Mouse (Mus musculus): Measurements from ENCODE around the gene Il4ra.

Gene Il4ra

GRCm38 (mm10) chr7:125550881-125551381 is 989 bp upstream of the Il4ra start:
- DNase-seq = peak; percentile 77

DNA sequence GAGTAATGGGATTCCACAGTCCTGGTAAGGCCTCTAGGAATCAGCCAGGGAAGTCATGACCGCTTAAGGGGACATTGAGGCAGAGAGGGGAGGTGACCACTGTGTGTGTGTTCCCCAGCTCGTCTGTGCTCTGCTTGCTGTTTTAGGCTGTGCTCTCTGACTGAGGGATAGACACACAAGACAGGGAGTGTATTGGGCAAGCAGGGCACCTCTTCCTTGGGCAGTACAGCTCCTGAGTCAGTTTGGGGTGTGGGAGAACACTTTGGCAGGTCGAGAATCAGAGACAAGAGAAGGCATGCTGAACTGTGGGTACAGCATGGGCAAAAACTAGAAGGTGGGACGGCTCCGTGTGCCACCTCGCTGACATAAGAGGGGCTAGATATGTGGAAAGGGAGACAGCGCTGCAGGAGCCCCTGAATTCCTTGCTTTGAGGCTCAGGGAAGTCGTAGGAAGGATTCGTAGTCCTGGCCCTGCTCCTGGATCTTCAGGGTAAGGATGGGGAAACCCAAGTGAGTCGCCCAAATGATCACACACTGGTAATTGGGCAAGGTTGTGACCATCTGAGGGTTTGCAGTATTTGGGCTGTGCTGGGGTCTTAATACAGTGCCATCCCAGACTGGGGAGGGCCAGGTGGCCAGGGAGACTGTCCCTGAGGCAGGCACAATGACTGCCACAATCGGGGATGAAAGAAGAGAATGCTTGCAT is 1.1 kb downstream of the Il4ra start:
- no peak for DNase-seq

DNA sequence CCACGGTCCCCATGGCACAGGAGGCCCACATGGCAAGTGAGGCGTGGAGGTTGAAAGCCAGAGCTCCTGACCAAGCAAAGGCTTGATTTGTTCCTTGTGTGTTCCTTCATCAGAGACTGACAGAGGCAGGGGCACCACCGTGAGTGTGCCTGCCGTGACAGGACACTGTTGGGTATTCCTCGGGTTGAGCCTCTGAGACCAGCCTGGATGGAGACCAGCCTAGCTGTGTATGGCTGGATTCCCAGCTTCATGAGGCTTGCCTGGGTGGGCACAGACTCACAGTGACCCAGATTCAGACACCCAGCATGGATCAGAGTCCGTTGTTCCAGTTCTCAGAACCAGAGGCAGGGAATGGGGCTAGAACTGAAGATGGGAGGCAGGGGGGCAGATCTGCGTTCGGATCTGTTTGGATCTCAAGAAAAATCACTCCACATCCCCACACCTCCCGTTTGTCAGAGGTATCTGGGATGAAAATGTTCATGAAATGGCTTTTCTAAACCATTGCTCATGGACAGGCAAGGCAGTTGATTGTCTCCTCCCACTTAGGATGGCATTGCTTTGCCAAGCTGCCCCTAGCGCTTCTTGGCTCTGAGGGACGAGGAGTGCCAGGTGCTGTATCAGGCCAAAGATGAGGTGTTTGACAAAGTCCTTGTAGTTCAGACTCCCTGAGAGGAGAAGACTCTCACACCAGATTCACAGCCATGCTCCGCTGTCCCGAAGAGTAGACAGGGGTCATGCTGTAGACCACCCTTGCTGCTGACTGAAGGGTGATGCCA is 1.9 kb downstream of the Il4ra start:
- DNase-seq = no peak

DNA sequence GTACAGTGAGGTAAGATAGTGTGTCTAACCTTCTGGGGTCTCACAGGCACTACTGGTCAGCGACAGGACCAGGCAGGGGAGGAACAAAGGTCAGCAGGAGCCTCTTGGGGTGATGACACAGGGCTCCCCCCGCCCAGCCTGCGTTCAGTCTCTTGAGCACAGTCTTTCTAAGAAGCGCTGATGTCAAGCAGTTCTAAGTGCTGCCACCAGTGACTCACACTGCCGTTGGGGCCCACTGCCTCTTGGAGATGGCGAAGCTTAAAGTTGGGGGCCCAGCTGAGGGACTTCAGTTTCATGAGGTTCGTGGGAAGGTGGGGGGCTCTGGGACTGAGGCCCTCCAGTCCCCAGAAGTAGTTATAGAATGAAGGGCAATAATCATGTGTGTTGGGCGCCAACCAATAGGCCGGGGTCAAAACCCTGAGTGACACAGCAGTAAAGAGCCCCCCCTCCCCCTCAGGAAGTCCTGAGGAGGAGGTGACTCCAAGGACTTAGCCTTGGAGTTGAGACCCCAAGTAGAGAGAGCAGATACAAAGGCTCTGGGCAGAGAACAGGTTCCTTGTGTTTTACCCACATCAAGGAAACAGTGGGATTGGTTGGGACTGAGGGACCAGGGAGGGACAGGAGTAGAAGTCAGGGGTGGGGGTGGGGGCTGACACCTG is 2.7 kb downstream of the Il4ra start:
- DNase-seq = no peak

- no peak for DNase-seq
Observed at GRCm38 (mm10) chr7:125555351-125555872, 3.5 kb downstream of the Il4ra start.

GRCm38 (mm10) chr7:125556096-125556495 is 4.2 kb downstream of the Il4ra start:
- no peak for DNase-seq

DNA sequence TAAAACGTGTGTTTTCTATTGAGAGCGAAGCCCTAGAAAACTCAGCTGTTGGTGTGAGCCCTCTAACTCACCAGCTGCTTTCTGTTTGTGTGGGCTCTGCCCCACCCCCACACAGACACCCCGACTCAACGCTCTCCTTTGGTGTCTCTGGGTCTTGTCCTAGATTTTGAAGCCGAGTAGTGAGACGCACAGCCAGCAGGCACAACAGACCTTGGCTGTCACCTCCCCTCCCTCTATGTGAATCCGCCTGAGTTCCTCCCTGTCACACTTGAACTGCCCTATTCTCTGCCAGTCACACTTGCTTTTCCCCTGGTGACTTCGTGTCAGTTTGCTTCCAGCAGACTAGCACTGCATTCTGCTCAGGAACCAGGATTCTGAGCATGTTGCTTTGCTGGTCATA is 4.9 kb downstream of the Il4ra start:
- DNase-seq = peak; percentile 68

GRCm38 (mm10) chr7:125558401-125558945 is 6.6 kb downstream of the Il4ra start:
- DNase-seq = no peak

DNA sequence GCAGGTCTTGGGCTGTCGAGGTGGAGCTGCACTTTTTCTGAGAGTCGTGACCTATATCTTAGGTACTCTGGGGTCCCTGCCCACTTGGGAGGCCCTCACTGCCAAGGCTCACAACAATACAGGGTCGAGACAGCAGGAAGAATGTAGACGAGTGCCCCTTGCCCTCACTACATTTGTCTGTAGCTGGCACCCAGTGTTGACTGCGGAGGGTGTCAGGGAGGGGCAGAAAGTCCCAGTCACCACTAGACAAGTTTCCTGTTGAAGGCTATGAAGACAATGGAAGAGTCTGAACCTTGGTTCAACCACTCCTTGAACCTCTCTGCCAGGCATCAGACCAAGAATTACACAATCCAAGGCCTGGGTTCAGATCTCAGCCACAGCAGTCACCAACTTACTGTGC is 7.1 kb downstream of the Il4ra start:
- DNase-seq = peak; percentile 63

DNA sequence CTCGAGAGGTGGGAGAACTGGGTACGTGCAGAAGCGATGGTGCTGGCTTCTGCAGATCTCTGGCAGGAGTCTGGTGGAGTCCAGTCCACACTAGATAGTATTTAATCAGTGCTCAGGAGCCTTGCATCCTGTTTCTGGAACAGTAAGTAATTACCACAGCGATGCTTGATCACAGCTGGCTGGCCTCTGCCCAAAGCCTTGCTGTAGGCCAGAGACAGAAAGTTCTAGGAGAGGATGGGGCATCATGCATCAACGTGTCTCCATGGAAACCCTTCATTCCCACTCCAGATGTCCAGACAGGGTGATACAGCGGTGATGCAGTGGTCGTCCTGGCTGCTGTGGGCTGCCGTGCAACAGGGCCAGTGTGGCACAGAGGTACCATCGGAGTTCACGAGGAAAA is 7.6 kb downstream of the Il4ra start:
- no peak for DNase-seq

DNA sequence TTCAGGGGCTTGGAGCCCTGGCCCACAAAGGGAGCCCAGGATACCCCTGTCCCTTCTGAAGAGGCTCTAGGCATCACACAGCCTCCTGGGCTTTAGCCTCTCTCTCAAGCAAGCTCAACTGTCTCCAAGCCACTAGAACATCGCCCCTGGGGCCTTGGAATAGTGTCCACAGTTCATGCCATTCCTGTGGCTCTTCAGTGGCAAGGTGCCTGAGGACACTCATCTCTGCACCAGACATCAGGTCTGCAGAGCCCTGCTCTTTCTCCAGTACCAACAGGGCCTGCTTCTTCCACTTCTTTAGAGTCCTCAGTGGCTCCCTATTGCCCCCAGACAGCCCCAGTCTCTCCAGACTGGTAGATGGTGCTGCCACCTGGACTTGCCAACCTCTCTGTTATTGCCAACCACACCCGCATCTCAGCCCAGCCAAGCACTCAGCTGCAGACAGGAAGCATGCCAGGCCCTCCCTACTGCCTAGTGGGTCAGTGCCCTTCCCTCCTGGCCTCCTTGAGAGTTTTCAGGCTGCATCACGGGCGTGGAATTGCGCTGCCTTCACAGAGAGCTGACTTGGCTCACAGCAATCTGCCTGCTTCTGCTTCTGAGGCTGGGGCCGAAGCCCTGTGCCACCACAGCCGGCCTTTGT is 8.3 kb downstream of the Il4ra start:
- peak; percentile 83 for DNase-seq

- peak; percentile 95 for DNase-seq
Observed at GRCm38 (mm10) chr7:125561085-125561690, 9.3 kb downstream of the Il4ra start.

DNA sequence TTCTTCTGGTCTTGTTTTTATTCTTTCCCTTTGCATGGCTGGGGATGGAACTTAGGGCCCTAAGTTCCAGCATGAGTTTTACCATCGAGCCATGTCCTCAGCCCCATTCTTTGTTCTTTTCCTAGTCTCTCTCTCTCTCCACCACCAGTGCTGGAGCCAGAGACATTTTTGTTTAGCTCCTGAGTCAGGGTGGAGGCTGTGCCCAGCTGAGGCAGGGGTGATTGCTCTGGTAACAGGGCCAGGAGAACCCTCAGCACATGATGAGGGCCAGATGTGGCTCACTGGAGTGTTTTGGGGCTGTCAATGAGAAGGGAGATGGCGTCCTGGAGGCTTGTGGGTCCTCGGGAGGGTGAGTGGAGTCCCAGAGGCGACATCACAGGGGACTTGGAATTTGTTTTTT is 10.5 kb downstream of the Il4ra start:
- no peak for DNase-seq

GRCm38 (mm10) chr7:125563093-125563492 is 11.2 kb downstream of the Il4ra start:
- no peak for DNase-seq

- DNase-seq = no peak
Observed at GRCm38 (mm10) chr7:125564316-125565024, 12.6 kb downstream of the Il4ra start.

DNA sequence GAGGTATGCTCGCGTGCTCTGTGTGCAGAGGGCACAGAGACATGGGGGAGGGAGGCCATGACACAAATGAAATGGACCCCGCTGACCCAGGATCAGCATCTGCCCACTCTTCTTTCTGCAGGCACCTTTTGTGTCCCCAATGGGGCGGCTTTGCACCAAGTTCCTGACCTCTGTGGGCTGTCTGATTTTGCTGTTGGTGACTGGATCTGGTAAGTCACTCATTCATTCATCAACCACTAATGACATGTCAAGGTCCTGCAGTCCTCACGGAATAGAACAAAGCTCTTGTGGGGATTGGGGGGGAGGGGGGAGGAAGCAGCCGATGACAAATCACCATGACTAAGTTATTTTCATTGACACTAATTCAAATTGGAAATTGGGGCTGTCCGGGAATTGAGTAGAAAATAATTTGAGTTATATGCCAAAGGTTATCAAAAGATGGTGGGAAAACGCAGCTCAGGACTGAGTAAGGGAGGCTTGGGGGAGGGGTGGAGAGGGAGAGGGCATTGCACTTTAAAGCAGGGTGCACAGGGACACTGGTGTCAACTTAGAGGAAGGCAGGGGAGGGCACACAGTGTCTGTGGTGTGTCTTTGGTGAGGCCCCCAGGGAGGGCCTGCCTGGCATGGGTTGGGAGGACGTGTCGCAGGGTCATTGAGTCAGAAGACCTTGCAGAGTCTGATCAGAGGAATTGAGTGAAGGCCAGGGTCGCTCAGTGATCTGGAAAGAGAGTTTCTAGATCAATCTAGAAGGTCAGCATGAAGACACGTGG is 13.8 kb downstream of the Il4ra start:
- DNase-seq = no peak

GRCm38 (mm10) chr7:125566420-125566819 is 14.5 kb downstream of the Il4ra start:
- DNase-seq = peak; percentile 77

GRCm38 (mm10) chr7:125568888-125569287 is 17.0 kb downstream of the Il4ra start:
- DNase-seq = no peak

GRCm38 (mm10) chr7:125571891-125572290 is 20.0 kb downstream of the Il4ra start:
- DNase-seq = no peak

DNA sequence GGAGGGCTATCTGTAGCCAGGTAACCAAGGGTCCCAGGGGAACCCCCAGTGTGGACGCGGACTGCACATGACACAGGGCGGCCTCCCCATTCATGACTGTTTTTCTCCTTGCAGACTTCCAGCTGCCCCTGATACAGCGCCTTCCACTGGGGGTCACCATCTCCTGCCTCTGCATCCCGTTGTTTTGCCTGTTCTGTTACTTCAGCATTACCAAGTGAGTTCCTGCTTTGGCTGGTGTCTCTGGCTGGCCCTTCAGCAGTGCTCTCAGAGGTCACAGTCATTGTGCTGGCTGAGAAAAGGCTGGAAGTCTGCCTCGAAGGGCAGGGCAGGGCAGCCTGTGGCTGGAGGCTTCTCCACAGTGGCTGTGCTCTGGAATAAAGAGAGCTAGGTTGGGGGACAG is 20.8 kb downstream of the Il4ra start:
- DNase-seq = no peak

DNA sequence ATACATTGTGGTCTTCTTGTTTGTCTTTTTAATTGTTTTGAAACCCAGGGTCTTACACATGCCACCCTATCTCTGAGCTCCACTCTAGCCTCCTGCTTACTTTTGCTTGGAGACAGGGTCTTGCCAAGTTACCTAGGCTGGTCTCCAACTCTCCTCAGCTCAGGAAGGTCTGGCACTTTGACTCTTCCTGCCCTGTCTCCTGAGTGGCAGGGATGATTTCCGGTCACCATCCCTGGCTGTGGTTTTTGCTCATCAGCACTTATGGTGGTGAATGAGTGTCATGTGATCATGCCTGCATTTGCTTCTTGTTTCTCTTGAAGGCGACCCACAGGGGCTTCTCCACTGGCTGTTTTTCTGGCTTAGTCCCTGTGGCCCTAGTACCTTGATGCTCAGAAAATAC is 21.9 kb downstream of the Il4ra start:
- DNase-seq = no peak

All from lung, postnatal 10 days (tissue).